Mouse (Mus musculus) ES-Bruce4 (cell line): Measurements from ENCODE around the gene Gpc6.

Experiments
- CTCF ChIP-seq: IDR thresholded peaks from one replicate; pipeline ENCODE4 v1.8.1; 2011; ENCODE audit warnings: low read depth, low read length
- EP300 ChIP-seq: IDR thresholded peaks from 2 replicates; pipeline ENCODE4 v1.6.1; 2011; ENCODE audit warnings: low read depth, low read length; ENCODE audit not compliant: insufficient read depth

DNA sequence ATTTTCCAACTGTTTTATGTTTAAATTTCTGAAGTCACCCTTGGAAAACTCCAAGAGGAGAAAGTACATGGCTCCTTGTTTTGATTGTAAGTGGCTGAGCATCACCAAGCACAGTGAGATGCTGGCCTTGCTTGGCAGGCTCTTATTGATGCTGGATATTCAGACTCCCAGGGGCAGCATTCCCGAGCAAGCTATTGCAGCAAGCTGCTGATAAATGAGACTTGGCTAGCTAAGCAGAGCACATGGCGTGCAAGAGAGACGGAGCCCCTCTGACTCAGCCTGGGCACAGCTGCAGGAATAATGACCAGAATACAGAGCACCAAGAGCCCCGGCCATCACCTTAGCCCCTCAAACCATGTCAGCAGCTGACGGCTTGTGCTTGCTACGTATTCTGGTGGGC lies 1036.2 kb downstream of the Gpc6 start:
- TF ChIP-seq EP300 = no peak
- no peak for TF ChIP-seq CTCF
